Mouse (Mus musculus) heart, postnatal 36 days (tissue): ENCODE measurements around the gene Cxcr4. TPM values are rescaled to one million over a fixed set of nuclear protein-coding genes. Genes with fewer than 3 reads are reported as not detected.

Experiments
- DNase-seq, 2 experiments: peaks; one replicate each; pipeline ENCODE4 v3.0.0; 2021 to 2022
- intact Hi-C: fragments of 180-260 bp; cut with DNase I; formaldehyde crosslinking; loops from one replicate; pipeline ENCODE4 v1.15.1; 2025
- total RNA-seq, 2 experiments: library from RNA; stranded (reverse); gene quantifications; 2 replicates each; pipeline ENCODE4 v1.2.3; 2021

Gene Cxcr4
- total RNA-seq: 10 to 100 TPM in 1 of 2 experiments, 1 to 10 TPM in 1; 7.0 to 12.2 TPM

DNA sequence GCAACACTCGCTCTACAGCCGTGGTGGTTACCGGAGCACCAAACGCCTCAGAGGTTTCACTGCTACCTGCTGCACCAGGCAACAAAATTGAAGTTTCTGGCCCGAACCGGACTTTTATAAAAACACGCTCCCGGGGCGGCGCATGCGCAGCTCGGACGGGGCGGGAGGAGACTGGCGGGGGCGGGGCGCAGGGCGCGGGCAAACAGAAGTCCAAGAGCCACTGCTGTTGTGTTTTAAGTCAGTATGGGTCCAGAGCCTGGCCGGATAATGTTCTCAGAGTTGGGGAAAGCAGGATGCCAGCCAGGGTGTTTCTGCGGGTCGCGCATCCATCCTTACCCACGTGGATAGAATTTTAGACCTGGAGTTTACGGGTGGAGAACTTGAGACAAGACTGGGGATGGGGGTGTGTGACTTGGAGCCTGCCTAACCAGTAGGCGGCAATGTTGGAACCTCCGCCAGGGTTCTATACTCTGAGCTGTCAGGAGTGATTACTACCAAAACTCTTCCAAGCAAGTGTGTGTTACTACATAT is at the start of gene Cxcr4:
Cxcr4 (minus strand) TSS at position 83 of the 531 bp plus-strand sequence.
- intact Hi-C loops: loop anchor here (2.0 to 5.0 kb wide), 4 partner anchors 120 to 231 kb away; no protein-coding TSS in a partner anchor
- peak; percentile 89 to 91 for DNase-seq

DNA sequence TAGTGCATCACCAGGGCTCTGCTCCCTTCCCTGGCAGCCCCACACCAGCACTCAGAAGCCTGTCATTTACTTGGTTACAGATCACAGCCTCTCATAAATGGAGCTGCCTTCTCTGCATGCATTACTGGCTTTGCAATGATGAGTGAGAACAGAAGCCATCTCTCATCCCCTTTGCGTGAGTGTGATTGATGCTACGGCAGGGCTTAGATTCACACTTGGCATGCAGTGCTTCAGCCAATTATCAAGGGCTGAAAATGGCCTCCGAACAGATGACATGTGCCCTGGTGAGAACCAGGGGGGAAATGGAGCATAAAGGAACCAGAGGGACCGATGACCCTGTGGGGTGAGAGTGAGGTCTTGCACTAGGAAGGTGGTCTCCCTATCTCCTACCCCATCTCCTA is 47.6 kb upstream of the Cxcr4 start:
- DNase-seq: no peak
- intact Hi-C loops: no loop called here

DNA sequence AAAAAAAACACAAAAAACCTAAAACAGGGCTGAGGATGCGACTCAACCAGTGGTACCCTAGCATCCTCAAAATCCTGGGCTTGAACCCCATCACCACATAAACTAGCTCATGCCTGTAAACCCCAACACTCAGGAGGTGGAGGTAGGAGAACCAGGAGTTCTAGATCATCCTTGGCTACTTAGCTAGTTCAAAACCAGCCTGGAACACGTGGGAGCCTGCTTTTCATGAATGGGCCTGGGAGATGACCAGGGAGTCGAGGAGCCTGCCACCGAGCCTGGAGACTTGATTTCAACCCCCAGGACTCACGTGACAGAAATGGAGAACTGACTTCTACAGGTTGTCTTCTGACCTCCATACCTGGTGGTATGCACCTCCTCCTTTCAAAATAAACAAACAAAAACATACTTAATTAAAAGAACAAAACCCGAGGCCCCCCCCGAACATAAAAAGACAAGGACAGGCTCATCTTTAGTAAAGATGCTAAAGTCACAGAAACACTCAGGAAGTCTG is 45.2 kb upstream of the Cxcr4 start:
- DNase-seq: no peak
- intact Hi-C loops: no loop called here

DNA sequence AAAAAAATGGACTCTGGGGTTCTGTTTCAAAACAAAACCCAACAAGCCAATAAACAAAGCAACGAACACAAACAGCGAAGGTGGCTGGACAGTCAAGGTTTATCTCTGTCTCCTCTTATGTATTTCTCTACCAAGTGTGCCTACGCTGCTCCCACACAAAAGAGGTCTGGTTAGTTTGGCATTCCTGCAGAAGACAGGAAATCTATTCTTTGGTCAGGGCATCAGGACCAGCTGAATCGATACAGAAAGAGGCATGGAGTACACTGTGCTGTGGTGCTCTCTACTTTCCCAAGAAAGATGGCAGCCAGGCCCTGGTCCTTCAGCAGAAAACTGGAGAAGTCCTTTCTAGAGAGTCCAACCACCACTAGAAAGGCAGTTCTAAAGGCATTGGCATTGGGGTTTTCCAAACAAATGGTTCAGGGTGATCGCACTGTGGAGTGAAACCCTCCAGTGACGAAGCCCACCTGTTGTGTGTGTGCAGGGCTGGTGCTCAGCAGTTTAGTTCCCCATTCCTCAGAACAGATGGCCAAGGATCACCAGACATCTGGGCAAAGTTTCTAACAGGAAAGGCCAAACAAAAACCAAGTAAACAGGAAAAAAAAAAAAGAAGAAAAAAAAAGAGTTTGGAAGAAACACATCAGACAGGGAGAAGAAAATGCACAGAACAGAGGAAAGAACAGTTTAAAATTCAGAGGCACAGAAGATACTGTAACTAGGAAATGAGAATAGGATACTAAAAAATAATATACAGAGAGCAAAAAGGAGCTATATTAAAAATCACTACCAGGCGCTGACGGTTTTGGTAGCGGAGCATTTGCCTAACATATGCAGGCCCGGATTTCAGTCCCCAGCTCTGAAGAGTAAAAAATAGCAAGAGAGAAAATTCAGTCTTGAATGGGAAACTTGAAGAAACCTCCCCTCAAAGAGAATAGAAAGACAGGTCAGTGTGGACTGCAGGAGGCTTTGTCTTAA is 44.5 kb upstream of the Cxcr4 start:
- intact Hi-C loops: no loop called here
- DNase-seq: no peak

DNA sequence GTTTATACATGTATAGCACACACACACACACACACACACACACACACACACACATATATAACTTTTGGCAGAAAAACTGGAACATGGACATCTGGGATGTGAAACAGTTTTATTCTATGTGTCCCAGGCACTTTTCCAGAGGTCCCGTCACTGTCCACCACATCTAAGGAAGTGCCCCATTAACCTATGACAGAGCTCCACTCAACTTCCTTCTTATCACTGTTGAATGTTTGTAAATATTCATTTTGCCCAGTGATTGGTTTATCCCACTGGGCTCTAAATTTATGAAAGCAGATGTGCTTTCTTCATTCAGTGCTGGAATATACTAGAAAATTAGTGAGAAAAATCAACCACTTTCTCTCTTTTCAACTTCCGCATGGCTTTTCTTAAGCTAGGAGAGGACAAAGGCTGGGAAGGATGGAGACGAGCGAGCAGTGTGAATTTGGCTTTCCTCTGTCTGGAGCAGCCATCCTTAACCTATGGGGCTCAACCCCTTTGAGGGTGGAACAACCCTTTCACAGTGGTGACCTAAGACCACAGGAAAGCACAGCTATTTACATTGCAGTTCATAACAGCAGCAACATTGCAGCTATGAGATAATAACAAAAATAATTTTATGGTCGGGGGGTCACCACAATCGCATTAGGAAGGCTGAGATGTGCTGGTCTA is 41.8 kb upstream of the Cxcr4 start:
- DNase-seq: no peak
- intact Hi-C loops: no loop called here

DNA sequence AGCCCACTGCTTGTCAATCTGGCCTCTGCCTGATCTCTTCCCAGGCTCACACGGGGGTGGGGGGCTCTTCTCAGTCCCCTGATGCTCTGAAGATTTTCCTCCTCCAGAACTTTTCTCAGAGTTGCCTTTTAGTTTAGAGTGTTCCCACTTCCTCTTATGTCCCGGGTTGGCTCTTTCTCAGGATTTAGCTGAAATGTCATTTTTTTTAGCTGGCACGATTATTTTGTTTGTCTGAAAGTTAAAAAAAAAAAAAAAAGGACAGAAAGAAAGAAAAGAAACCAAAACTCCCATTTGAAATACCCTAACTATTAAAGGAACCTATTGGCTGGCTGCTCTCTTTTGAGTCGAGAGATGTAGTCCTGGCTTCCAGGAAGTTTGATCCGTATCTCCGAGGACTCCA is 40.4 kb upstream of the Cxcr4 start:
- intact Hi-C loops: no loop called here
- DNase-seq: no peak

DNA sequence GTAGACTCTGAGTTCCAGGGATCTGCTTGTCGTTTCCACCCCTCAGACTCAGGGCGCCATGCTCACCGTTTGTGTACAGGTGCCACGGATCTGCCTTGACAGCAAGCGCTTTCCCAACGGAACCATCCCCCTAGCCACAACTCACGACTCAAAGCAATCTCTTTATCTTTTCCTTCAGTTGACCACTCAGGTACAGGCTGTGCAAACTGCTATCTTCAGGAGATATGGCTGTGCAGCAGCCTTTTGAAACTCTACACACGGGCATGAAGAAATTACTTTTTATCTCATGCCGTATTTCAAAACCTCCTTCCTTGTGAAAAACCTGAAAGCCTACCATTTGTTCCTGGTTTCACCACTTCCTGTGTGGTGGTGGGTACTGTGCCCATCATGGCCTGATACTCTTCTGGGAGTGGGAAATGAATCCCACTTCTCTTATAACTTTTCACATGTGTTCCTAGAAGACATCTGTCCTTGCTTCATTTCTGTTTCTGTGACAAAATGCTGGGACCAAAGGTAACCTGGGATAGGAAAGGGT is 34.1 kb upstream of the Cxcr4 start:
- intact Hi-C loops: no loop called here
- no peak for DNase-seq

DNA sequence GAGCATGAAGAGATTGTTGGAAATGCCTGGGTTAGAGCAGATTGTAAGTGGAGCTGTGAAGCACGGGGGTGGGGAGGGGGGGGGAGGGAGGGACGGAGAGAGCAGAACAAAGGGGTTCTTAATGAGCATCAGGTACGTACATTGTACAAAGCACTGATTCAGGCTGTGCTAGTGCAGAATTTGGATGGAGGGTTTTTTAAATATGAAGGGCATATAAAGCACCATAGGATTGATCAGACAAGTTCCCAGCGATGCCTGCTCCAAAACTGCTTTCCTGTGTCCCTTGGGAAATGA is 31.4 kb upstream of the Cxcr4 start:
- no peak for DNase-seq
- intact Hi-C loops: no loop called here

DNA sequence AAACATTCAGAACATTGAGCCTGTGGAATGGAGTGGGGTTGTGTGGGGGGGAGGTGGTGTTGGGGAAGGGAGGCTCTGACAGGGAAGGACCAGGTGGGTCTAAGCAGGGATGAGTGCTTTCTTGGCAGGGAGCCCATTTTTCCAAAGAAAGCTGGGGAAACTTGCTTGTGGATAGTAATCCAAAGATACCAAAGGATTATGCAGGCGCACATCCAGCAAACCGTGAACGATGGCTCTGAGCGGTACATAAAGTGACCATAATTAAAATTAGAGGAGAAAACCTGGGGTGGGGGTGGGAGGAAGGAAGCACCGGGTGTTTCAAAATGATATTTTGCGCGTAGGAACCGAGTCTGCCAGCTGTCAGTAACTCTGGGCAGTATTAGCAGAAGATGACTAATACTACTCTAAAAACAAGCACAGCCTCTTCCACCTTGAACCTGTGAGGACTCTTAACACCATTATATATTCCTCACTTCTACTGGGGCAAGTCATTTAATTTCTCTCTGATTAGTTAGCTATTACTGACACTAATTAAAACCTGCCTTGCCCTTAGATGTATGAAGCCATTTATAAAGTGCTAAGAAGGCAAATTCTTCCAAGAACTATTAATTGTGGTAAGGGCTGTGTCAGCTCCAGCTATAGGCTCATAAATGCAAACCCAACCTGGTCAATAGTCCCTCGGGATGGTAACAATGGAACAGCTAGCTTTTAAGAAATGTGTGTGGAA is 30.9 kb upstream of the Cxcr4 start:
- intact Hi-C loops: no loop called here
- no peak for DNase-seq

DNA sequence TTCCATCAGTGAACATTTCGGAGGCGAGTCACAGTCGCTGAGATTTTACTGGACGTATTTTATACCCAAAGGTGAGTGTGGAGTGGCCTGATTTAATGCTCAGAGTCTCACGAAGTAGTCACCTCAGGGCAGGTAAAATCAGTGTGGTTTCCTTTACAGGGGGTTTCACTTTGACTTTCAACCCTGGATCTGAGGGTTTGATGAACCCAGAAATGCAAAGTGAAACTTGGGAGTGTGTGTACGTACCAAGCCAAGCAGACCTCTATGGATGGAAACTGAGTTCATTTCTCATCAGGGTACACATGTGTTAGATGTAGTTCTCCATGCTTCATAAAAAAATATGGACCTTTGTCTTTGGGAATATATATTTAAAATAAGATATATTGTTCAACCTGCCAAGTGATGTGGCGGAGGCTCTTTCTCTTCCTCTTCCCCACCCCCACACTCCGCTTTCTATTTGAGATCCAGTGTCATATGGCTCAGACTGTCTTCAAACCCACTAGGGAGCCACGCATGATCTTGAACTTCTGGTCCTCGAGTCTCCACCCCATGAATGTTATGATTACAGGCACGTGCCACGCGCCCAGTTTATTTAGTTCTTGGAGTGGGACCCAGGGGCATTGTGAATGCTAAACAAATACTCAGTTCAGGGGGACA is 25.7 kb upstream of the Cxcr4 start:
- no peak for DNase-seq
- intact Hi-C loops: no loop called here

DNA sequence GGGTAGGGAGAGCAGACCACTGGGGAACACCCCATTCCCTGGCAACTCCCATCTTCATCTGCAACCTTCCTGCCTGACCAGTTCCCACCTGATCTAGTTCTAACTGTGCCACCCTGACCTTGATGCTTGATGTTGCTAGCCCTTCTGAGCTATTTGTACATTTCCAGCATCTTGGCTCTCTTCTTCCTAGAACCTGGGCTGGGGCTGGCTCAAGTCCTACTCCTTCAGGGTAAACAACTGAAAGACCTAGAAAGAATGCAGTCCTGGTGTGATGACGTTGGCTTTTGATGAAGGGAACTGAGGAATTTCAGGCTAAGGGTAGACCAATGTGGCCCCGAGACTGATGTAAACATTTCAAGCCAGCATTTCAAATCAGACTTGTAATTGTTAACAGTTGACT is 24.5 kb upstream of the Cxcr4 start:
- intact Hi-C loops: no loop called here

DNA sequence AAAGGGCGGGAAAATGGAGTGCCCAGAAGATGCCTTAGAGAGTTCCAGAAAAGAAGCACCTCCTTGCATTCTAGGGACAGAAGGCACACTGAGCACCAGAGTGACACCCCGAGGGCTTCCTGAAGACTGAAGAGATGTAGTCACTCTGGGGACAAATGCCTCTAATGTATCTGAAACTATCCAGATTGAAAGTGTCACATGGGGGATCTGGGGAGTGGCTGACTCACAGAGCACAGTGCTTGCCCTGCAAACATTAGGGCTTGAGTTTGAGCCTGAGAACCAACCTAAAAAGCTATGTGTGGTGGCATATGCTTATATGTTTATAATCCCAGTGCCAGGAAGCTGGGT is 23.3 kb upstream of the Cxcr4 start:
- intact Hi-C loops: no loop called here
- no peak for DNase-seq

More for the DNA sequence above, 24.5 kb upstream of the Cxcr4 start:
- no peak for DNase-seq

DNA sequence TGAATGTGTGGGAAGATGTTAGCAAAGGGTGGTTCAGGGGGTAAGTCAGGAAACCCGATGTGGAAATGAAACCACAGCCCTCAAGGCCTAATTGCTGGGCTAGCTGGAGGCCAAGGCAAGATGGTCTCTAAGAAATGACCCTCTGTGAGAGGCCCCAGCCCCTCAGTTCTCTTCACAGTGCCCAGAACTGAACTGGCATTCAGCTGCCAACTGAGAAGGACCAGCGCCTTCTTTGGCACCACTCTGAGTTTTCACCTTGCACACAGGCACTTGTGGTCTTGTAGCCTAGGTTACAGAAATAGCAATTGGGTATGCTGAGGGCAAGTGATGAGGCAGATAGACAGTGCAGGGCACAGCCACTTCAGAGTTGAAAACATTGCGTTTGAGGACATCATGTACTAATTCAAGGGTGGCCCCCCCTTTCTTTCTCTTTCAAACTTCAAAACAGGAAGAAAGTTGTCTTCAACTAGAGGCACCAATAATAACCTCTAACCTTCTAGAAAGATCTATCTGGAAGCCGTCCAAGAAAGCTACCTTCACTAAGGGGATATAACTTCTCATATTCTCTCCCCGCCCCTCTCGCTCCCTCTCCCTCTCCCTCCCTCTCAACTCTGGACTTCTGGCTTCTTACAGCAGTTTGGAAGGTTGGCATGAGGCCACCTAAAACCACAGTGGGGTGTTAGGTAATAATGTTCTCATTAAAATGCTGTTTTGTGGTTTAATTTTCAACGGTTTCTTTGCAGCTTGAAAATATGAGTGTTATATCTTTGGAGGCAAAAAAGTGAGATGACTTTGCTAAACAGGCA is 22.8 kb upstream of the Cxcr4 start:
- peak; percentile 35 to 54 for DNase-seq
- intact Hi-C loops: no loop called here

DNA sequence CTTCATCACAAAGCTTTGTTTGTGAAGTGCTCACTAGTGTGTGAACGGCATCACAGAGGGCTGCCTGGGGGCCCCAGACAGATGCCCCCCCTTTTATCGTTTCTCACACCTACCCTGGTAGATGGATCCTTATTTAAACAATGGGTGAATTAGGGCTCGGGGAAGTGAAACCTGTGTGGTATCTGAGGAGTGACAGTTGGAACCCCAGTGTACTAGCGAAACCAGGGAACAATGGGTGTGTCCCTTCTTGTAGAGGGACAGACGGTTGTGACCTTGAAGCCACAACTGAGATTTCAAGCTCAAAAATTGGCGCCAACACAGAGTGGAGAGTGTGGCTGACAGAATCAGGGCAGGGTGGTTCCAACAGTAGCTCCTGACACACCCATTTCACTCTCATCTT is 16.0 kb upstream of the Cxcr4 start:
- DNase-seq: no peak
- intact Hi-C loops: no loop called here

DNA sequence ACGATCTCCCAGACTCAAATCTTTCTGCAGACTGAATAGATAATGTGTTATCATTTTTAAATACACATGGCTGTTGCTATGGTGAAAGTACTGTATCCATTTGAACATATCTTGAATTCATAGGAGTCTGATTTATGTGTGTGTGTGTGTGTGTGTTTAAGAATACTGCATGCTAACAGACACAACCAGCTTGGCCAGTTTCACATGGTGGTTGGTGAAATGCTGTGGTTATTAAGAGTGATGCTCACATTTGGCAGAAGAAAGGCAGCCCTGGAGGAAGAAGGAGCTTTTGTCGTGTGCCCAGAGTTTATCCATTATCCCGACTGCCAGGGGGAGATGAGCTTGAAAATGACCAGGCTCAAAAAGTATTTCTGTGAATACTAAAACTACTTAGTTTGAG is 15.3 kb upstream of the Cxcr4 start:
- no peak for DNase-seq
- intact Hi-C loops: no loop called here

DNA sequence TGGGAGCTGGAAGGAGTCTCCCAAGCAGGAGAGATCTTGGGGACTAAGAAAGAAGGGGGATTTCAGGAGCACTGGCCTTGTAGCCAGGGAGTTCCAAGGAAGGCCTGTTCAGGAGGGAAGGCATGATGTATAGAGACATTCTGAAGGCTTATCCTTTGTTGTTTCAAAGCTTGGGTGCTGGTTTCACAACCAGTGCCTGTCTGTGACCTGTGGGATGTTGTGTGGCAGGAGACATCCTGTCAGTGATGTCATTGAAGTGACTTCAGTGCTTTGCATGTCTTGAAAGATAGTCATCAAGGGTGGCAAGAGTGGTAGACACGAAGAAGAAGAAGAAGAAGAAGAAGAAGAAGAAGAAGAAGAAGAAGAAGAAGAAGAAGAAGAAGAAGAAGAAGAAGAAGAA is 13.7 kb upstream of the Cxcr4 start:
- intact Hi-C loops: no loop called here
- DNase-seq: no peak

DNA sequence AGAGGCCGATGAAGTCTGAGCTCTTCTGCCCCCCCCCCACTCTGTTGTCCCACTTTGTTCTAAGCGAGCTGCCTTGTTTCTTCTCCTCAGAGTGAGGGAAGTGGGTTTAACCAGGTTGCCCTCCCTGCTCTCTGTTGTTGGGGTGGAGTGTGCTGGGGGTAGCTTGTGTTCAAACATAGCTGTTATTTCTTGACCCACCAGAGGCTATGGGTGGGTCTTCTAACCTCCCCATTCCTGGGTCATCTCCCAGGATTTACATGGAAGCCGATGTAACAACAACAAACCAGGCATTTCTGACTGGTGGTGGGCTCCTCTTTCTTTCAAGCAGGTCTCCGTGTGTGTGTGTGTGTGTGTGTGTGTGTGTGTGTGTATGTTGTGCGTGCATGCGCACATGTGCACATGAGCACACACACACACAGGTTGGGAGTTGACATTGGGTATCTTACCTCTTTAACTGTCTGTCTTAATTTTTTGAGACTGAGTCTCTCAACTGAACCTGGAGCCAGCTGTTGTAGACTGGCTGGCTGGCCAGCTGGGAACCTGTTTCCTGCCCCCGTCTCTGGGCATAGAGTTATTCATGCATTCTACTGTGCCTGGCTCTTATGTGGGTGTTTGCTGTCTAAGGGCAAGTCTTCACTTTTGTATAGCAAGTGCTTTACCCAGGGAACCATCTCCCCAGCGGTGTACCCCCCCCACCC is 10.7 kb upstream of the Cxcr4 start:
- no peak for DNase-seq
- intact Hi-C loops: no loop called here

DNA sequence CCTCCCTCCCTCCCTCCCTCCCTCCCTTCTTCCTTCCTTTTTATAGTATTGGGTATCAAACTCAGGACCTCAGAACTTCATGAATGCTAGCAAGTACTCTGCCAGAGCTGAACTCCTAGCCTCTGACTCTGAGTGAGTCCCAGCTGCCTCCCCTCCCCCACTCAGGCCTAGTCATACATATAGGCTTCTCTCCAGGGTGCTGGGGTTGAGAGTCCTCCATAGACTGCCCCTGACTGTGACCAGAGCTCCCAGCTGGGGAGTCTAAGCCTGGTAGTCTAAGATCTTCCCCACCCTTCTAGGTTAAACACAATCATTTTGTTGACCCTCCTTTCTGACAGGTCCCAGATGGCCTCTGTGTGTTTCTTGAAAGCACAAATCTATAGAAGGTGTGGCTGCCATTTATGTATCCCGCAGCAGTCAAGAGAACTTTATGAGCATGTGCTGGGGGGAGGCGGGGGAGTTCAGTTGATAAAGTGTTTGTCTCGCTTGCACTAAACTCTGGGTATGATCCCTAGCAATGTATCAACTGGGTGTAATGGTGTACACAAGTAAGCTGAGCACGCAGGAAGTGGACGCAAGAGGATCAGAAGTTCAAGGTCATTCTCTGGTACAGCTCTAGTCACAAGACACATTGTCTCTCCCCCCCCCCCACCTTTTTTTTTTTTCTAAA is 10.1 kb upstream of the Cxcr4 start:
- intact Hi-C loops: no loop called here
- no peak for DNase-seq
